Mouse (Mus musculus): ENCODE measurements around the gene Dnajb2. TPM values are rescaled to one million over a fixed set of nuclear protein-coding genes. Genes with fewer than 3 reads are reported as not detected.

The Dnajb2 gene
- total and polyA plus RNA-seq, 3 experiments: 6.8 to 15.2 (median 13.8) TPM

DNA sequence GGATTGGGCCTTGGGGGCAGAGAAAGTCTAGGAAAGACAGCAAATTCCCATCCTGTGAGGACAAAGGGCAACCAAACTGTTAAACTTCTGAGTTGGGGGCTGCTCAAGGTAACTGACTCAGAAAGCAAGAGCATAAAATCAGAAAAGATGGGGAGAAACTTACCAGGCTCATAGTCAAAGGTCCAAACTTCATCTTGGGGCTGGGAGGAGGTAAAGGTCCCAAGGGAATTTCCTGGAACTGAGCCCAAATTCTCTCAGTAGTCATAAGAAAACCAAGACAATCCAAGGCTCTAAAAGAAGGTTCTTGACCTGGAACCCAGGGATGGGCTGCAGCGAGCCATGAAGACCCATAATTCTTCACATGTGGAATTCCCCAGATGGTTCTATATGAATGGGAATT is 35.0 kb upstream of the Dnajb2 start:
- no peak overlapping the region for H3K4me2 ChIP-seq (ENCODE audit: insufficient read depth, low read depth, poor library complexity, severe bottlenecking)
- in situ Hi-C loops (cut with MboI; ENCODE audit: low pct_ligation_motif_present, low pct_unique_long_range_greater_than_20kb, low sequenced_read_pairs): no loop called here
- TF ChIP-seq MAZ (IDR thresholded peaks at IDR 0.05; ENCODE audit: low read depth, low read length) (no peak), USF1 (IDR thresholded peaks at IDR 0.05; ENCODE audit: low read depth, low read length) (no peak), TBP (conservative IDR thresholded peaks at IDR 0.05; ENCODE audit: low read depth, low read length) (no peak), CHD1 (IDR thresholded peaks at IDR 0.05; ENCODE audit: low read depth, low read length) (no peak), JUN (IDR thresholded peaks at IDR 0.05; ENCODE audit: insufficient read depth, low read depth, low read length) (no peak), MXI1 (IDR thresholded peaks at IDR 0.05; ENCODE audit: low read depth, low read length) (no peak)
- H3K27ac ChIP-seq (ENCODE audit: insufficient read depth, low read depth): no peak overlapping the region
- peaks cover 33 to 51% of the 10 kb centered on the region in 2 experiments for H3K36me3 ChIP-seq (replicated peaks in 1 of 2; ENCODE audit: control insufficient read depth in 1 of 2, insufficient read depth in 1 of 2, low read length in 1 of 2)
- no peak overlapping the region for H3K4me3 ChIP-seq (replicated peaks in 1 of 3; ENCODE audit: low read depth in 2 of 3, low read length in 2 of 3, poor library complexity in 1 of 3)
- dilution Hi-C loops (cut with MboI; ENCODE audit: extremely low pct_ligation_motif_present, extremely low pct_unique_long_range_greater_than_20kb, low sequenced_read_pairs): no loop called here
- H3K9me3 ChIP-seq (replicated peaks; ENCODE audit: low read length): no peaks in the 10 kb centered on the region
- no peak overlapping the region for H3K9ac ChIP-seq (ENCODE audit: insufficient read depth, low read depth)
- H3K4me1 ChIP-seq (ENCODE audit: control insufficient read depth in 1 of 2, insufficient read depth in 2 of 2): no peaks in the 10 kb centered on the region
- DNase-seq (ENCODE audit: extremely low read depth): no peak
- H3K79me2 ChIP-seq (replicated peaks; ENCODE audit: control insufficient read depth, extremely low read depth, insufficient read depth, poor library complexity, severe bottlenecking): no peaks in the 10 kb centered on the region
- H3K27me3 ChIP-seq (replicated peaks): no peaks in the 10 kb centered on the region

GRCm38 (mm10) chr1:75208967-75209678 is 27.1 kb upstream of the Dnajb2 start:
- TF ChIP-seq ELF1 (IDR thresholded peaks at IDR 0.05; ENCODE audit: low read depth, low read length): no peak
- no peak for TF ChIP-seq IRF4 (IDR thresholded peaks at IDR 0.05; ENCODE audit: low read depth, low read length)
- no peak for TF ChIP-seq MYC (IDR thresholded peaks at IDR 0.05; ENCODE audit: low read depth, low read length)
- TF ChIP-seq POLR2A (IDR thresholded peaks at IDR 0.05; ENCODE audit: low read depth, low read length): no peak
- no peak for TF ChIP-seq MAX (IDR thresholded peaks at IDR 0.05; ENCODE audit: low read length)
- no peak for TF ChIP-seq ZKSCAN1 (IDR thresholded peaks at IDR 0.05; ENCODE audit: borderline replicate concordance, low read depth, low read length)
- TF ChIP-seq MEF2A (IDR thresholded peaks at IDR 0.05; ENCODE audit: borderline replicate concordance, low read depth, low read length): no peak
- no peak for TF ChIP-seq GABPA (IDR thresholded peaks at IDR 0.05; ENCODE audit: insufficient replicate concordance, low read depth, low read length)
- no peak for TF ChIP-seq RCOR1 (conservative IDR thresholded peaks at IDR 0.05; ENCODE audit: low read depth, low read length)
- no peak for TF ChIP-seq NELFE (IDR thresholded peaks at IDR 0.05; ENCODE audit: low read depth, low read length)
- no peak for TF ChIP-seq KAT2A (IDR thresholded peaks at IDR 0.05; ENCODE audit: insufficient replicate concordance, low read length)
- TF ChIP-seq CHD2 (IDR thresholded peaks at IDR 0.05; ENCODE audit: low read length): no peak
- no peak for TF ChIP-seq JUN (IDR thresholded peaks at IDR 0.05; ENCODE audit: insufficient read depth, low read depth, low read length)
- no peak for TF ChIP-seq ZMIZ1 (IDR thresholded peaks at IDR 0.05; ENCODE audit: low read depth, low read length)
- TF ChIP-seq MAFK (IDR thresholded peaks at IDR 0.05; ENCODE audit: insufficient replicate concordance, low read length): no peak
- no peak for TF ChIP-seq SMC3 (IDR thresholded peaks at IDR 0.05; ENCODE audit: low read depth, low read length)
- TF ChIP-seq POLR2AphosphoS2 (IDR thresholded peaks at IDR 0.05; ENCODE audit: low read depth, low read length): no peak
- TF ChIP-seq HCFC1 (IDR thresholded peaks at IDR 0.05; ENCODE audit: low read depth, low read length): no peak
- Histone ChIP-seq H3K27ac (ENCODE audit: insufficient read depth, low read depth) (no peak overlapping the region), H3K4me3 (replicated peaks in 1 of 3; ENCODE audit: low read depth in 2 of 3, low read length in 2 of 3, poor library complexity in 1 of 3) (no peak overlapping the region), H3K9me3 (replicated peaks; ENCODE audit: low read length) (no peaks in the 10 kb centered on the region), H3K4me2 (ENCODE audit: insufficient read depth, low read depth, poor library complexity, severe bottlenecking) (no peak overlapping the region), H3K4me1 (ENCODE audit: control insufficient read depth in 1 of 2, insufficient read depth in 2 of 2) (peaks cover 7 to 50% of the 10 kb centered on the region in 2 experiments), H3K79me2 (replicated peaks; ENCODE audit: control insufficient read depth, extremely low read depth, insufficient read depth, poor library complexity, severe bottlenecking) (peaks cover 13% of the 10 kb centered on the region), H3K36me3 (replicated peaks in 1 of 2; ENCODE audit: control insufficient read depth in 1 of 2, insufficient read depth in 1 of 2, low read length in 1 of 2) (peaks cover 22 to 33% of the 10 kb centered on the region in 2 experiments), H3K27me3 (replicated peaks) (no peaks in the 10 kb centered on the region), H3K9ac (ENCODE audit: insufficient read depth, low read depth) (no peak overlapping the region)
- in situ Hi-C loops (cut with MboI; ENCODE audit: low pct_ligation_motif_present, low pct_unique_long_range_greater_than_20kb, low sequenced_read_pairs): no loop called here
- dilution Hi-C loops (cut with MboI; ENCODE audit: extremely low pct_ligation_motif_present, extremely low pct_unique_long_range_greater_than_20kb, low sequenced_read_pairs): no loop called here
- DNase-seq (ENCODE audit: extremely low read depth): no peak

Data from CH12.LX (cell line).